Mouse (Mus musculus): ENCODE results near the gene Ephb2.
A peak's percentile ranks its signal among the peaks of the same experiment; 100 is the strongest.

The Ephb2 gene

GRCm38 (mm10) chr4:136602018-136602554, 233.7 kb downstream of the Ephb2 start:
- DNase-seq (ENCODE audit: low spot score in 2 of 2) = peak in 1 of 2 experiments; percentile 16

GRCm38 (mm10) chr4:136601476-136601875, 234.3 kb downstream of the Ephb2 start:
- DNase-seq (ENCODE audit: low spot score in 2 of 2) = peak in 1 of 2 experiments; percentile 56

- no peak for DNase-seq (ENCODE audit: low spot score in 2 of 2)
These were observed 235.3 kb downstream of the Ephb2 start for GRCm38 (mm10) chr4:136600536-136600935.

GRCm38 (mm10) chr4:136599869-136600268, 235.9 kb downstream of the Ephb2 start:
- no peak for DNase-seq (ENCODE audit: low spot score in 2 of 2)

GRCm38 (mm10) chr4:136598268-136598876, 237.4 kb downstream of the Ephb2 start:
- DNase-seq (ENCODE audit: low spot score in 2 of 2) = no peak
